Mouse (Mus musculus) limb, embryonic 13.5 days (tissue): ENCODE measurements around the gene Egln3. TPM values are rescaled to one million over a fixed set of nuclear protein-coding genes. Genes with fewer than 3 reads are reported as not detected.

ENCODE experiments used
- ATAC-seq: fragments of 200-750 bp; cut with Nextera tagmentation; 2 replicates; pipeline ENCODE4 v1.8.0; 2017; ENCODE audit warnings: low read depth, moderate number of reproducible peaks, moderate TSS enrichment; ENCODE audit not compliant: low FRiP score
- H3K27ac ChIP-seq: fragments of 300-500 bp; sonication (generic); 2 replicates; pipeline ENCODE4 v1.5.1; 2015; ENCODE audit warnings: inconsistent platforms, mild to moderate bottlenecking, moderate library complexity
- H3K27me3 ChIP-seq: fragments of 300-500 bp; sonication (generic); 2 replicates; pipeline ENCODE4 v1.6.1; 2015; ENCODE audit warnings: mild to moderate bottlenecking, inconsistent platforms
- H3K36me3 ChIP-seq: fragments of 300-500 bp; sonication (generic); 2 replicates; pipeline ENCODE4 v1.6.1; 2015; ENCODE audit warnings: inconsistent platforms, mild to moderate bottlenecking, moderate library complexity
- H3K4me1 ChIP-seq: fragments of 300-500 bp; sonication (generic); 2 replicates; pipeline ENCODE4 v1.6.1; 2015; ENCODE audit warnings: inconsistent platforms
- H3K4me2 ChIP-seq: fragments of 300-500 bp; sonication (generic); replicated peaks from 2 replicates; pipeline ENCODE4 v1.6.1; 2015; ENCODE audit warnings: inconsistent platforms, mild to moderate bottlenecking, moderate library complexity
- H3K4me3 ChIP-seq: fragments of 300-500 bp; sonication (generic); 2 replicates; pipeline ENCODE4 v1.5.1; 2015; ENCODE audit warnings: moderate library complexity, mild to moderate bottlenecking, inconsistent platforms
- H3K9ac ChIP-seq: fragments of 300-500 bp; sonication (generic); 2 replicates; pipeline ENCODE4 v1.6.1; 2015; ENCODE audit warnings: mild to moderate bottlenecking, inconsistent platforms
- H3K9me3 ChIP-seq: fragments of 300-500 bp; sonication (generic); 2 replicates; pipeline ENCODE4 v1.6.1; 2016; ENCODE audit warnings: inconsistent platforms
- WGBS: fragments of 180-500 bp; shearing (Covaris S2); methylation state at CpG from one replicate; pipeline ENCODE4 v1.1.7; 2015; 5-methylcytosine and 5-hydroxymethylcytosine counted together
- polyA plus RNA-seq: library from polyadenylated mRNA; unstranded; fragments of >200 nt; fragmentation: Nextera tagmentation; extraction: Ambion mirVana; gene quantifications from 2 replicates; pipeline ENCODE4 v1.2.1, GENCODE M21; 2015

Egln3 gene
- polyA plus RNA-seq, 1 experiment from 2014 or later = 5.4 TPM

DNA sequence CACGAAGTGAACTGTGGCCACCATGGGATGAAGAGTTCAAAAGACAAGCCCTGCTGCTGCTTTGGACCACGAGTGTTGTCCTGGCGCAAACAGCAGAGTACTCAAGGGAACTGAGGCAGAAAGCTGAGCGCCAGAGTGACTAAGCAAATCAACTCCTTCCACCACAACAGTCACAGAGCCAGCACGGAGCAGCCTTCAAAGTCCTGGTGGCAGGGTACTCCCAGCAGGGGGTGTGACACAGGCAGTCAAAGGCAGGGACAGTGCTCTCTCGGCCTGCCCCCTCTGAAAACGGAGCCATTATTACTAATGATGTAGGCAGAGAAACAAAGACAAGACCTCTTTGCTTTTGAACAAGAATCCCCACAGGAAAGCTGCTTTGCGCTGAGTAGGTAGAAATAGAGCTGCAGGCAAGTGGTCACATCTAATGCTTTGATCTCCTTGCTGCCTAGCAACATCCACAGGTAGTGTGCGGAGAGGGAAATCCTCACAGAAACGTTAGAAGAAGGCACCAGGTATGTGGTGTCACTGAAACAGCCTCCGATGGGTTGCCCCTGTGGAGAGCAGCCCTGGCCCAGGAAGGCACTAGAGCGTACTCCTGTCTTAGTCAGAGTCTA is 56.6 kb downstream of the Egln3 start:
- 24% methylated on average over 12 of the region's 12 CpGs for WGBS
- ATAC-seq = no peak
- H3K4me1 ChIP-seq = no peaks in the 10 kb centered on the region
- no peak overlapping the region for H3K9ac ChIP-seq
- no peaks in the 10 kb centered on the region for H3K27me3 ChIP-seq
- no peak overlapping the region for H3K4me3 ChIP-seq
- no peak overlapping the region for H3K27ac ChIP-seq
- H3K4me2 ChIP-seq = no peak overlapping the region
- H3K9me3 ChIP-seq = no peaks in the 10 kb centered on the region
- H3K36me3 ChIP-seq = no peaks in the 10 kb centered on the region
